Mouse (Mus musculus) cerebellum, adult 2 months (tissue): ENCODE results near the gene Rpl23a. TPM values are rescaled to one million over a fixed set of nuclear protein-coding genes. Genes with fewer than 3 reads are reported as not detected.
"Not testable (repeated sequence)": the region's sequence is repeated elsewhere in the genome, so short reads cannot be mapped to it uniquely, and the experiment has no call there.

Experiments used
- DNase-seq, 2 experiments: peaks; one replicate each; pipeline ENCODE4 v3.0.0; 2021
- H3K27ac ChIP-seq: fragments of 200-500 bp; 2 replicates; pipeline ENCODE4 v1.5.1; 2012; ENCODE audit warnings: low read length, control low read depth, inconsistent platforms; ENCODE audit not compliant: insufficient read depth
- H3K27me3 ChIP-seq: fragments of 200-500 bp; 2 replicates; pipeline ENCODE4 v1.6.1; 2012; ENCODE audit warnings: inconsistent platforms, mild to moderate bottlenecking, low read length, moderate library complexity; ENCODE audit not compliant: control insufficient read depth, insufficient read depth
- H3K4me1 ChIP-seq: fragments of 200-500 bp; 2 replicates; pipeline ENCODE4 v1.6.1; 2011; ENCODE audit warnings: low read length; ENCODE audit not compliant: control insufficient read depth, insufficient read depth
- H3K4me3 ChIP-seq: fragments of 200-500 bp; replicated peaks from 2 replicates; pipeline ENCODE3; 2011; ENCODE audit warnings: mild to moderate bottlenecking, low read depth, low read length, control low read depth; ENCODE audit not compliant: insufficient read depth
- CTCF ChIP-seq: fragments of 200-500 bp; IDR thresholded peaks from 2 replicates; pipeline ENCODE4 v1.5.1; 2011; ENCODE audit warnings: low read depth, mild to moderate bottlenecking, control low read depth, low read length, moderate library complexity, borderline replicate concordance; ENCODE audit not compliant: insufficient read depth
- POLR2A ChIP-seq: fragments of 200-500 bp; IDR thresholded peaks from 2 replicates; pipeline ENCODE4 v1.6.1; 2011; ENCODE audit warnings: low read length, control low read depth, borderline replicate concordance; ENCODE audit not compliant: insufficient read depth
- WGBS: fragments of 180-500 bp; shearing (Covaris S2); methylation state at CpG from one replicate; pipeline ENCODE4 v1.1.7; 2018; 5-methylcytosine and 5-hydroxymethylcytosine counted together
- polyA plus RNA-seq: library from polyadenylated mRNA; depleted of rRNA; stranded (reverse); fragments of >200 nt; gene quantifications from 2 replicates; pipeline ENCODE4 v1.2.3, GENCODE M21; 2012

The Rpl23a gene
- polyA plus RNA-seq, 1 experiment = 1,182 TPM

- TF ChIP-seq CTCF (no peak), POLR2A (no peak)
- 3% methylated on average over 42 of the region's 42 CpGs for WGBS
- Histone ChIP-seq H3K27me3 (peaks cover 3% of the 10 kb centered on the region; the same call in 1 of the 2 replicates), H3K4me1 (no peaks in the 10 kb centered on the region), H3K4me3 (peak overlapping the region; percentile 32), H3K27ac (no peak overlapping the region)
- DNase-seq = peak; percentile 32 to 43
Observed at GRCm38 (mm10) chr11:78189234-78190040, 6.1 kb upstream of the Rpl23a start.

- TF ChIP-seq CTCF (no peak), POLR2A (no peak)
- Histone ChIP-seq H3K4me3 (peak within 1 kb of the TSS; percentile 32), H3K4me1 (no peaks in the 10 kb centered on the region), H3K27me3 (peaks cover 3% of the 10 kb centered on the region; the same call in 1 of the 2 replicates), H3K27ac (no peak within 1 kb of the TSS)
- peak in 1 of 2 experiments; percentile 40 for DNase-seq
- WGBS = 1% methylated on average over 79 of the region's 80 CpGs
Observed at GRCm38 (mm10) chr11:78188331-78189233, 5.2 kb upstream of the Rpl23a start, which contains the start of gene Rab34. Gene Rab34 (plus strand): TSS chr11:78188430.

- not testable (repeated sequence) for H3K27me3 ChIP-seq, H3K27ac ChIP-seq, H3K4me3 ChIP-seq, DNase-seq, H3K4me1 ChIP-seq
- 94% methylated on average over 6 of the region's 6 CpGs for WGBS
Observed at GRCm38 (mm10) chr11:78184702-78185101, 1.3 kb upstream of the Rpl23a start.

- no peak overlapping the region for H3K4me3 ChIP-seq
- H3K4me1 ChIP-seq = peaks cover 2% of the 10 kb centered on the region; the same call in 1 of the 2 replicates
- 49% methylated on average over 10 of the region's 10 CpGs for WGBS
- no peak for DNase-seq
- TF ChIP-seq POLR2A (no peak), CTCF (no peak)
- H3K27me3 ChIP-seq = peaks cover 3% of the 10 kb centered on the region; the same call in 1 of the 2 replicates
- H3K27ac ChIP-seq = no peak overlapping the region
Observed at GRCm38 (mm10) chr11:78183884-78184514, 615 bp upstream of the Rpl23a start.

GRCm38 (mm10) chr11:78182450-78182849, 934 bp downstream of the Rpl23a start:
- Histone ChIP-seq H3K4me1 (peaks cover 5% of the 10 kb centered on the region), H3K27me3 (no peaks in the 10 kb centered on the region), H3K27ac (no peak overlapping the region), H3K4me3 (peak overlapping the region; percentile 84)
- 5% methylated on average over 7 of the region's 7 CpGs for WGBS
- TF ChIP-seq POLR2A (no peak), CTCF (no peak)
- no peak for DNase-seq

- H3K4me3 ChIP-seq = peak overlapping the region; percentile 15
- DNase-seq = no peak
- no peak overlapping the region for H3K27ac ChIP-seq
- WGBS = 45% methylated on average over 2 of the region's 2 CpGs
- peaks cover 5% of the 10 kb centered on the region for H3K4me1 ChIP-seq
- no peaks in the 10 kb centered on the region for H3K27me3 ChIP-seq
- TF ChIP-seq CTCF (no peak), POLR2A (no peak)
Observed at GRCm38 (mm10) chr11:78181830-78182357, 1.5 kb downstream of the Rpl23a start.

GRCm38 (mm10) chr11:78180081-78180761, 3.2 kb downstream of the Rpl23a start:
- Histone ChIP-seq H3K4me1 (peaks cover 5% of the 10 kb centered on the region), H3K27me3 (no peaks in the 10 kb centered on the region), H3K27ac (no peak overlapping the region), H3K4me3 (no peak overlapping the region)
- 77% methylated on average over 6 of the region's 6 CpGs for WGBS
- DNase-seq = no peak
- TF ChIP-seq CTCF (no peak), POLR2A (no peak)
